In genomic region chr6:84328030-84328390, GRCm38 (mm10) we compare ENCODE assay signal across 19 mouse cellular contexts.
DNase-seq lines count a peak whose midpoint lies in the region; ATAC-seq lines count a peak whose summit lies in the region.
"Had no signal": no experiment of that assay in that cellular context is flagged by ENCODE, and none has a peak within 500 bp of the region (broad histone marks: within the 10 kb centered on the region; RNA-seq: fewer than 3 reads in every experiment).

No protein-coding gene starts in this region.

- H3K9me3 ChIP-seq in liver, embryonic 15.5 days (replicated peaks), result no peaks in the 10 kb centered on the region
- no peaks in the 10 kb centered on the region for H3K9me3 ChIP-seq in midbrain, embryonic 10.5 days (replicated peaks)
- H3K9me3 ChIP-seq: embryonic facial prominence, embryonic 12.5 days; forebrain, embryonic 10.5 days; G1E; hindbrain, embryonic 12.5 days had no signal

- H3K27ac ChIP-seq in liver, embryonic 15.5 days (replicated peaks), result peak overlapping the region; percentile 76
- H3K27ac ChIP-seq in midbrain, embryonic 10.5 days (replicated peaks), result no peak overlapping the region
- H3K27ac ChIP-seq: embryonic facial prominence, embryonic 12.5 days; forebrain, embryonic 10.5 days; hindbrain, embryonic 12.5 days; macrophage had no signal

- peak overlapping the region; percentile 20; the same call in 1 of the 2 replicates for H3K4me3 ChIP-seq in liver, embryonic 15.5 days (replicated peaks)
- no peak overlapping the region for H3K4me3 ChIP-seq in midbrain, embryonic 10.5 days
- H3K4me3 ChIP-seq: embryonic facial prominence, embryonic 12.5 days; forebrain, embryonic 10.5 days; hindbrain, embryonic 12.5 days had no signal

- DNase-seq in 416B (ENCODE audit: low read depth) (peak; percentile 7), MEL-GATA-1-ER (ENCODE audit: extremely low read depth, low read depth) (peak; percentile 89)
- no peak for DNase-seq in midbrain, embryonic 10.5 days (ENCODE audit: low spot score)
- DNase-seq in testis, postnatal 10 days (ENCODE audit: low spot score), result no peak
- DNase-seq in testis, postnatal 14 days (ENCODE audit: low spot score), result no peak
- DNase-seq: adrenal gland, adult 8-10 months; cerebellum, adult 8-10 months; gastrocnemius, postnatal 10 days; kidney, adult 9 months; kidney, postnatal 36 days; midbrain, embryonic 14.5 days had no signal

- peaks cover 3% of the 10 kb centered on the region; the same call in 1 of the 2 replicates for H3K27me3 ChIP-seq in liver, embryonic 15.5 days
- peaks cover 9% of the 10 kb centered on the region; the same call in 1 of the 2 replicates for H3K27me3 ChIP-seq in midbrain, embryonic 10.5 days (ENCODE audit: low read depth, poor library complexity, severe bottlenecking)
- H3K27me3 ChIP-seq: embryonic facial prominence, embryonic 12.5 days had no signal

- no peaks in the 10 kb centered on the region for H3K36me3 ChIP-seq in liver, embryonic 15.5 days (replicated peaks)
- H3K36me3 ChIP-seq in midbrain, embryonic 10.5 days, result no peaks in the 10 kb centered on the region
- H3K36me3 ChIP-seq: embryonic facial prominence, embryonic 12.5 days; forebrain, embryonic 10.5 days; G1E; hindbrain, embryonic 12.5 days had no signal

- peaks cover 34% of the 10 kb centered on the region for H3K4me1 ChIP-seq in liver, embryonic 15.5 days (replicated peaks)
- H3K4me1 ChIP-seq in midbrain, embryonic 10.5 days, result peaks cover 6% of the 10 kb centered on the region; the same call in 1 of the 2 replicates
- H3K4me1 ChIP-seq: embryonic facial prominence, embryonic 12.5 days; hindbrain, embryonic 12.5 days had no signal

- H3K9ac ChIP-seq in liver, embryonic 15.5 days, result 0 out of 2 replicates have a peak overlapping the region, but pooled peaks have one; percentile 12
- H3K9ac ChIP-seq: embryonic facial prominence, embryonic 12.5 days; hindbrain, embryonic 12.5 days had no signal

- peak; percentile 79 for ATAC-seq in erythroblast, adult 5-6 weeks (replicated peaks; ENCODE audit: low FRiP score, poor library complexity, severe bottlenecking)
- ATAC-seq in liver, embryonic 15.5 days (ENCODE audit: insufficient read depth), result peak; percentile 89
- ATAC-seq: inflammation-experienced regulatory T-cells, adult 6 months had no signal

- peak overlapping the region; percentile 50 for H3K4me2 ChIP-seq in liver, embryonic 15.5 days
- H3K4me2 ChIP-seq: embryonic facial prominence, embryonic 12.5 days; hindbrain, embryonic 12.5 days had no signal

- WGBS in liver, embryonic 15.5 days (ENCODE audit: insufficient replicate concordance), result 11% methylated on average over 3 of the region's 3 CpGs
- WGBS in midbrain, embryonic 10.5 days, result 69% methylated on average over 3 of the region's 3 CpGs

Comparison
In these comparisons a context has a peak if more than half of its experiments do, and no peak if none do; other contexts are left out.
1. DNase-seq: peak in 416B (single experiment) and MEL-GATA-1-ER (single experiment); none in midbrain, embryonic 10.5 days (single experiment), testis, postnatal 10 days (single experiment) and testis, postnatal 14 days (single experiment).